Mouse (Mus musculus) kidney, embryonic 14.5 days (tissue): ENCODE measurements around the gene Olfr1459. TPM values are rescaled to one million over a fixed set of nuclear protein-coding genes. Genes with fewer than 3 reads are reported as not detected.

Experiments used
- ATAC-seq: fragments of 200-750 bp; cut with Nextera tagmentation; 2 replicates; pipeline ENCODE4 v1.8.0; 2017; ENCODE audit warnings: moderate number of reproducible peaks, mild to moderate bottlenecking, moderate TSS enrichment, moderate library complexity; ENCODE audit not compliant: low FRiP score, low TSS enrichment
- H3K27ac ChIP-seq: fragments of 300-500 bp; sonication (generic); 2 replicates; pipeline ENCODE4 v1.5.1; 2014; ENCODE audit warnings: low read depth, mild to moderate bottlenecking, low read length, moderate library complexity, mixed read lengths
- H3K27me3 ChIP-seq: fragments of 300-500 bp; sonication (generic); 2 replicates; pipeline ENCODE4 v1.6.1; 2014; ENCODE audit warnings: mild to moderate bottlenecking, low read length; ENCODE audit not compliant: control insufficient read depth, insufficient read depth
- H3K36me3 ChIP-seq: fragments of 300-500 bp; sonication (generic); 2 replicates; pipeline ENCODE4 v1.6.1; 2014; ENCODE audit warnings: low read length, mixed read lengths; ENCODE audit not compliant: control insufficient read depth, insufficient read depth
- H3K4me1 ChIP-seq: fragments of 300-500 bp; sonication (generic); 2 replicates; pipeline ENCODE4 v1.6.1; 2014; ENCODE audit warnings: low read length, mixed read lengths; ENCODE audit not compliant: control insufficient read depth, insufficient read depth
- H3K4me2 ChIP-seq: fragments of 300-500 bp; sonication (generic); replicated peaks from 2 replicates; pipeline ENCODE4 v1.6.1; 2014; ENCODE audit warnings: low read depth, mild to moderate bottlenecking, low read length
- H3K4me3 ChIP-seq: fragments of 300-500 bp; sonication (generic); 2 replicates; pipeline ENCODE4 v1.5.1; 2014; ENCODE audit warnings: mild to moderate bottlenecking, low read length
- H3K9ac ChIP-seq: fragments of 300-500 bp; sonication (generic); 2 replicates; pipeline ENCODE4 v1.6.1; 2014; ENCODE audit warnings: low read depth, mild to moderate bottlenecking, low read length, moderate library complexity
- H3K9me3 ChIP-seq: fragments of 300-500 bp; sonication (generic); 2 replicates; pipeline ENCODE4 v1.6.1; 2016; ENCODE audit warnings: low read length; ENCODE audit not compliant: control insufficient read depth
- WGBS: fragments of 180-500 bp; shearing (Covaris S2); extraction: QIAGEN DNeasy Blood & Tissue Kit; methylation state at CpG from one replicate; pipeline ENCODE4 v1.1.7; 2014; 5-methylcytosine and 5-hydroxymethylcytosine counted together
- polyA plus RNA-seq: library from polyadenylated mRNA; unstranded; fragments of >200 nt; fragmentation: Nextera tagmentation; extraction: Ambion mirVana; gene quantifications from 2 replicates; pipeline ENCODE4 v1.2.1, GENCODE M21; 2014

Gene Olfr1459
- polyA plus RNA-seq: not detected in 2 replicates

DNA sequence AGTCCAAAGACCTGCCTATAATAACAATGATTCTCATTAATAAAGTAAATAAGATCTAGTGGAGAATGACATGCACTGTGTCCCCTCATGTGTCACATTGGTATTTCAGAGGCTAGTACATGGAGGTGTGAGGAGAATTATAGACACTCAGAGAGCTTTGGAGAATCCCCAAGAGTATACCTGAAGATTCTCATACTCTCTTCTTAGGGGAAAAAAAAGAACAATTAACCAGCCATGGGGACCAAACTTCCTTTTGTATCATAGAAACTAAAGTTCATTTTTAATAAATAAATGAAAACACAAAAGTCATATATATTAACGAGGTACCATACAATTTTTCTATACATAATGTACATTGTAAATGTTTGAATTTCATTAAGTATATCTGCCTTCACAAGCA, at the start of gene Olfr1459:
TSS of gene Olfr1459 (minus strand) at position 101 of the 400 bp plus-strand sequence.
- ATAC-seq: no peak
- Histone ChIP-seq H3K27ac (no peak within 1 kb of the TSS), H3K9me3 (no peaks in the 10 kb centered on the region), H3K4me2 (no peak within 1 kb of the TSS), H3K27me3 (no peaks in the 10 kb centered on the region), H3K36me3 (no peaks in the 10 kb centered on the region), H3K9ac (no peak within 1 kb of the TSS), H3K4me3 (no peak within 1 kb of the TSS), H3K4me1 (no peaks in the 10 kb centered on the region)
- 87% methylated on average over 1 of the region's 1 CpGs for WGBS

DNA sequence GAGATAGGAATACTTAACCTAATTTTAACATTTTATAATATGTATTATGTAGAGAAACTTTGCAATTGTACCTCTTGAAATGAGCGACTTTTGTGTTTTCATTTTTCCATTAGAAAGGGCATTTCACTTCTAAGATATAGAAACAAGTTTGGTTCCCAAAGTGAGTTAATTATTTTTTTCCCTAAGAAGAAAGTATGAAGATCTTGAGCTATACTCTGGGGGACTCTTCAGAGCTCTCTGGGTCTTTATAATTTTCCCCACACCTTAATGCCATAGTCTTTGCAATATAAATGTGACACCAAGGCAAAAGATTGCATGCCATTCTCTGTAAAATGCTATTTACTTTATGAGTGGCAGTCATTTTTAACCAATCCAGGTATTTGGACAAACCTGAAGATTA, 36.1 kb upstream of the Olfr1459 start, which contains the start of gene Olfr1462:
TSS of gene Olfr1462 (plus strand) at position 301 of the 400 bp plus-strand sequence.
- Histone ChIP-seq H3K4me3 (no peak within 1 kb of the TSS), H3K27me3 (no peaks in the 10 kb centered on the region), H3K9ac (no peak within 1 kb of the TSS), H3K4me1 (no peaks in the 10 kb centered on the region), H3K36me3 (no peaks in the 10 kb centered on the region), H3K9me3 (0 out of 2 replicates have a peak, but pooled peaks cover 3% of the 10 kb centered on the region), H3K4me2 (no peak within 1 kb of the TSS), H3K27ac (no peak within 1 kb of the TSS)
- no peak for ATAC-seq
- WGBS: 85% methylated on average over 1 of the region's 1 CpGs

DNA sequence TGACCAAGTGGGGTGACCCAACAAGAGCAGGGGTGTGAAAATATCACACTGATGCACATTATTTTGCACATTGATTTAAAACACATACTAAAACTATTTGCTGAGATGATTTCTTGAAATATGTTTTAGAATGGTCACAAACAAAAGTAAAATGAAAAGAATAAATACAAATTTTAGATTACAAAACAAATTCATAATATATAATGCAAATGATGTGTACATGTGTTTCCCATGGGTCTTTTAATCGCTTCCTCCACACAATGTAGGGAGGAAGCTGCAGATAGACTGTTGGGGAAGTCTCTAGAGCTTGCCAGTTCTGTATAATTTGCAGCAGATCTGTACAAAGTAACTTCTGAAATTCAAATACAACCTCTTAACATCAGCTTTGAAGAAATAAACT, 13.4 kb upstream of the Olfr1459 start, which contains the start of gene Olfr1461:
TSS of gene Olfr1461 (plus strand) at position 301 of the 400 bp plus-strand sequence.
- ATAC-seq: no peak
- 54% methylated on average over 1 of the region's 1 CpGs for WGBS
- Histone ChIP-seq H3K9me3 (no peaks in the 10 kb centered on the region), H3K36me3 (no peaks in the 10 kb centered on the region), H3K9ac (no peak within 1 kb of the TSS), H3K27me3 (no peaks in the 10 kb centered on the region), H3K4me1 (no peaks in the 10 kb centered on the region), H3K4me3 (no peak within 1 kb of the TSS), H3K4me2 (no peak within 1 kb of the TSS), H3K27ac (no peak within 1 kb of the TSS)

- WGBS: 81% methylated on average over 3 of the region's 3 CpGs
- Histone ChIP-seq H3K9ac (no peak within 1 kb of the TSS), H3K27ac (no peak within 1 kb of the TSS), H3K4me1 (no peaks in the 10 kb centered on the region), H3K9me3 (no peaks in the 10 kb centered on the region), H3K36me3 (no peaks in the 10 kb centered on the region), H3K4me2 (no peak within 1 kb of the TSS), H3K4me3 (no peak within 1 kb of the TSS), H3K27me3 (no peaks in the 10 kb centered on the region)
- no peak for ATAC-seq
Measured at GRCm38 (mm10) chr19:13106675-13107074, 42.7 kb downstream of the Olfr1459 start, which contains the start of gene Olfr1458. Gene Olfr1458 (minus strand): TSS chr19:13106775.

DNA sequence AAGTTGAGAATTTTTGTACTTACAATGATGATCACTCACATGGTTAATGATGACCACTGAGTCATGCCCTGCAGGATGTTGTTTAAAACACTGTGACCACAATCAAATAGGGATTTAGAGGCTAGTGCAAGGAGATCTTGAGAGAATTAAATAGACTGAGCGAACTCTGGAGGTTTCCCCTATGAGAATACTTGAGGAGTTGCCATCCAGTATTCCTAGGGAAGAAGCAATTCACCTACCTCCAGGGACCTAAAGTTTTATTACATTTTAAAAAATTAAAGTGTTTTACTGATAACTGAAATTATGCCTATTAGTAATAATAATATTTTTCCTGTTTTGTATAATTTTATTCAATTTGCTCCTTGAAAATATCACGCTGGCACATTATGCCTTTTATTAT, 51.6 kb downstream of the Olfr1459 start, which contains the start of gene Olfr1457:
TSS of gene Olfr1457 (minus strand) at position 101 of the 400 bp plus-strand sequence.
- Histone ChIP-seq H3K36me3 (no peaks in the 10 kb centered on the region), H3K4me3 (no peak within 1 kb of the TSS), H3K27ac (no peak within 1 kb of the TSS), H3K9me3 (no peaks in the 10 kb centered on the region), H3K4me1 (no peaks in the 10 kb centered on the region), H3K27me3 (no peaks in the 10 kb centered on the region), H3K9ac (no peak within 1 kb of the TSS), H3K4me2 (no peak within 1 kb of the TSS)
- ATAC-seq: no peak
- WGBS: 77% methylated on average over 2 of the region's 2 CpGs

- no peak overlapping the region for H3K27ac ChIP-seq
- H3K4me3 ChIP-seq: no peak overlapping the region
- no peak for ATAC-seq
- H3K9ac ChIP-seq: no peak overlapping the region
- 0 out of 2 replicates have a peak, but pooled peaks cover 3% of the 10 kb centered on the region for H3K9me3 ChIP-seq
- no peaks in the 10 kb centered on the region for H3K4me1 ChIP-seq
- 92% methylated on average over 1 of the region's 1 CpGs for WGBS
- H3K4me2 ChIP-seq: no peak overlapping the region
- no peaks in the 10 kb centered on the region for H3K36me3 ChIP-seq
- no peaks in the 10 kb centered on the region for H3K27me3 ChIP-seq
Measured at GRCm38 (mm10) chr19:13093908-13094307, 55.4 kb downstream of the Olfr1459 start.

Other genes starting within 250 kb of the Olfr1459 start
- not detected in 2 replicates for gene Olfr1447, start 245.8 kb downstream of the Olfr1459 start, polyA plus RNA-seq
- gene Olfr1448, start 225.1 kb downstream of the Olfr1459 start, polyA plus RNA-seq: not detected in 2 replicates
- not detected in 2 replicates for gene Olfr1449, start 218.7 kb downstream of the Olfr1459 start, polyA plus RNA-seq
- not detected in 2 replicates for gene Olfr1450, start 199.3 kb downstream of the Olfr1459 start, polyA plus RNA-seq
- not detected in 2 replicates for gene Olfr1451, start 154.5 kb downstream of the Olfr1459 start, polyA plus RNA-seq
- not detected in 2 replicates for gene Olfr1453, start 121.2 kb downstream of the Olfr1459 start, polyA plus RNA-seq
- not detected in 2 replicates for gene Olfr1454, start 88.9 kb downstream of the Olfr1459 start, polyA plus RNA-seq
- gene Olfr1457, start 51.7 kb downstream of the Olfr1459 start, polyA plus RNA-seq: not detected in 2 replicates
- not detected in 2 replicates for gene Olfr1458, start 42.8 kb downstream of the Olfr1459 start, polyA plus RNA-seq
- gene Olfr1461, start 13.5 kb upstream of the Olfr1459 start, polyA plus RNA-seq: not detected in 2 replicates
- gene Olfr1462, start 36.2 kb upstream of the Olfr1459 start, polyA plus RNA-seq: not detected in 2 replicates
- gene Olfr1463, start 81.8 kb upstream of the Olfr1459 start, polyA plus RNA-seq: not detected in 2 replicates
- not detected in 2 replicates for gene Olfr1465, start 166.0 kb upstream of the Olfr1459 start, polyA plus RNA-seq
- gene Olfr1466, start 189.3 kb upstream of the Olfr1459 start, polyA plus RNA-seq: not detected in 2 replicates
- not detected in 2 replicates for gene Olfr1467, start 212.7 kb upstream of the Olfr1459 start, polyA plus RNA-seq